Mouse (Mus musculus): ENCODE measurements around the gene Abcg8. TPM values are rescaled to one million over a fixed set of nuclear protein-coding genes. Genes with fewer than 3 reads are reported as not detected.
A peak's percentile ranks its signal among the peaks of the same experiment; 100 is the strongest.

Gene Abcg8
- polyA plus RNA-seq, 1 experiment from 2014 or later, result not detected

- H3K27ac ChIP-seq, result no peak overlapping the region
- H3K36me3 ChIP-seq, result peaks cover 4% of the 10 kb centered on the region; the same call in 1 of the 2 replicates
- ATAC-seq (ENCODE audit: low FRiP score, low read depth), result no peak
- H3K27me3 ChIP-seq, result no peaks in the 10 kb centered on the region
- H3K4me1 ChIP-seq, result peaks cover 19% of the 10 kb centered on the region
- H3K4me3 ChIP-seq, result no peak overlapping the region
- 22% methylated on average over 9 of the region's 9 CpGs for WGBS
- H3K9ac ChIP-seq, result peak overlapping the region; percentile 35; the same call in 1 of the 2 replicates
- H3K4me2 ChIP-seq (replicated peaks), result no peak overlapping the region
- H3K9me3 ChIP-seq, result no peaks in the 10 kb centered on the region
Measured at GRCm38 (mm10) chr17:84645119-84645518, 31.0 kb upstream of the Abcg8 start.

DNA sequence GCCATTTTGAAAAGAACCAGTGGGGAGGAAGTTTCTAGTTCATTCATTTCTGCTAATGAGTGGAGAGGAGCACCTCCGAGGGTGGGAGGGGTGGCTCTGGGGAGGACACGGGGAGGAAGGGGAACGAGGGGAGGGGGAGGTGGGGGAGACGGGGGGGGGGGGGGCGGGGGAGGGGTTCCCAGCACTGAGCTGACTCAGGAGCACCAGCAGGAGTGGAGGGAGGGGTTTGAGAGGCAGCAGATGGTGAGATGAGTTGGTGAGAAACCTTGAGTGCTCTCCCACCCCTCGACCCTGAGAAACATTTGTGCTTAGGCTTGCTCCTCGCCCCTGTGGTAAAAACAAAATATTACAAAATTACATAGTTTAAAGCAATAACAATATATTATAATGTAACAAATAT is 30.2 kb upstream of the Abcg8 start:
- Histone ChIP-seq H3K9ac (no peak overlapping the region), H3K4me1 (peaks cover 19% of the 10 kb centered on the region), H3K36me3 (peaks cover 4% of the 10 kb centered on the region; the same call in 1 of the 2 replicates), H3K9me3 (no peaks in the 10 kb centered on the region), H3K27ac (no peak overlapping the region), H3K4me3 (no peak overlapping the region), H3K4me2 (replicated peaks) (no peak overlapping the region), H3K27me3 (no peaks in the 10 kb centered on the region)
- no peak for ATAC-seq (ENCODE audit: low FRiP score, low read depth)
- 18% methylated on average over 3 of the region's 7 CpGs for WGBS

DNA sequence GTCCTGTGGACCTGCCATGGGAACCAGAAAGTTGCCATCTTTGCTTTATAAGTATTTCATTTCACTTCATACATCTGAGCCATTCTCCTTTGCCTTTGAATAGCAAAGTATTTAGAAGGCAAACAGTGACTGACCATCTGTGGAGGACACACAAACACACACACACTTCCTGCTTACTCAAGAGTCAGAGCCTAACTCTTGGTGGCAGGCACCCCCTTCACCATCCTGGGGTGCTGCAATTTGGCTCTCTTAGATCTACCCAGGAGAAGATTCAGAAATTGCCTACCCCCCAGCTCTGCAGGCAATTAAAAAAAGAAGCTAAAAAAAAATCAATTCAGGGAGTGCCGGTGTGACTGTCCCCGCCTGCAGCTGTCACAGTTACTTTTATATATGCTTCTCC is 29.6 kb upstream of the Abcg8 start:
- no peak overlapping the region for H3K9ac ChIP-seq
- no peaks in the 10 kb centered on the region for H3K27me3 ChIP-seq
- no peak overlapping the region for H3K27ac ChIP-seq
- WGBS, result 63% methylated on average over 2 of the region's 2 CpGs
- peaks cover 4% of the 10 kb centered on the region; the same call in 1 of the 2 replicates for H3K36me3 ChIP-seq
- no peak overlapping the region for H3K4me2 ChIP-seq (replicated peaks)
- H3K9me3 ChIP-seq, result no peaks in the 10 kb centered on the region
- H3K4me1 ChIP-seq, result peaks cover 19% of the 10 kb centered on the region
- H3K4me3 ChIP-seq, result no peak overlapping the region
- ATAC-seq (ENCODE audit: low FRiP score, low read depth), result no peak

GRCm38 (mm10) chr17:84647630-84648029 is 28.5 kb upstream of the Abcg8 start:
- 85% methylated on average over 4 of the region's 4 CpGs for WGBS
- H3K9me3 ChIP-seq, result no peaks in the 10 kb centered on the region
- H3K27me3 ChIP-seq, result no peaks in the 10 kb centered on the region
- no peak overlapping the region for H3K9ac ChIP-seq
- H3K36me3 ChIP-seq, result peaks cover 10% of the 10 kb centered on the region; the same call in 1 of the 2 replicates
- H3K4me2 ChIP-seq (replicated peaks), result no peak overlapping the region
- H3K4me1 ChIP-seq, result peaks cover 19% of the 10 kb centered on the region
- no peak for ATAC-seq (ENCODE audit: low FRiP score, low read depth)
- H3K4me3 ChIP-seq, result no peak overlapping the region
- no peak overlapping the region for H3K27ac ChIP-seq

DNA sequence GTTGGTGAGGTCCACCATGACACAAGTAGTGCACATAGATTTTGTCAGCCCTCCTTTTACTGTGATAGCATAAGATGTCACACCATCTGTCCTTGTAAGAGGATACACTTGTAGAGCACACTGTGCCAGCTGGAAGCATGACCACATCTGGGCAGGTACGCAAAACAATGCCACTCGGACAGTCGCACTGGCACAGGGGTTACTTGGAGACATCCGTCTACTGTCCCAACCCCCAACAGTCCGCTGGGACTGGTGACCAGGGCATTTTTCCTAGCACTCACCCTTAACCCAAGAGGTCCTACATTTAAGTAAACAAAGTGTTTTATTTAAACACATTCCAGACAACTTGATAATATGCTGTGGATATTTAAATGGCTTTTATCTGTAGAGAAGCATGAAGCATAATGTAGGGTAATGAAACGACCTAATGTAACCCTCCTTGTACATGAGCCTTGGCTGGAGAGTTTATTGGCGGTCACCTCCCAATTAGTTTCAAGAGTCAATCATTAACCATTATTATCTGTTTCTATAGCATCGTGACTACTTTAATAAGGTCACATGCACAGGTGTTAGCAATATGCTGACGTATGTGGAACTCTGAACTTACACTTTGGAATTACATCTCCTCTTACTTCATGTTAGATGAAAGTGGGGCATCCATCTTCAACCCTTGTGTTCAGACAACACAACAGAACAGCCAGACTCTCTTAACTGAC is 25.6 kb upstream of the Abcg8 start:
- Histone ChIP-seq H3K4me2 (replicated peaks) (no peak overlapping the region), H3K9me3 (no peaks in the 10 kb centered on the region), H3K4me3 (no peak overlapping the region), H3K27ac (no peak overlapping the region), H3K4me1 (0 out of 2 replicates have a peak, but pooled peaks cover 4% of the 10 kb centered on the region), H3K27me3 (no peaks in the 10 kb centered on the region), H3K9ac (no peak overlapping the region), H3K36me3 (peaks cover 28% of the 10 kb centered on the region)
- no peak for ATAC-seq (ENCODE audit: low FRiP score, low read depth)
- WGBS, result 86% methylated on average over 9 of the region's 9 CpGs

DNA sequence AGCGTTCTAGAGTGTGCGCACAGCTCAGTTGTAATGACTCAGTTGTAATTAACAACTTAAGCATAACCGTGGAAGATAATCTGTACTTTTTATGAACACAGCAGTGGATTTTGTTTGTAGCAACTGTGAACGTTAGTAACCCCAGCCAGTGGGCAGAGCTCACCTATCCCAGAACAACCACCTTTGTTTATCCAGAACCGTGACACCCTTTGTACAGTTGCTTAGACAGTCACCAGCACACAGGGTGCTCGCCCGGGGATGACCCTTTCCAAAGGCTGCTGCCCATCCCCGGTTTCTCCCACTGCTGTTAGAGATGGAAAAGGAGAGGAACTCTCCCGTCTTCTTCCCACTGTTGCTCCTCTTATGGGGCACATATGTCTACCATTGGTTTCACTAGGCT is 22.6 kb upstream of the Abcg8 start:
- Histone ChIP-seq H3K27ac (no peak overlapping the region), H3K4me1 (peaks cover 17% of the 10 kb centered on the region; the same call in 1 of the 2 replicates), H3K4me2 (replicated peaks) (no peak overlapping the region), H3K9me3 (no peaks in the 10 kb centered on the region), H3K4me3 (no peak overlapping the region), H3K9ac (no peak overlapping the region), H3K27me3 (no peaks in the 10 kb centered on the region), H3K36me3 (peaks cover 28% of the 10 kb centered on the region)
- 86% methylated on average over 9 of the region's 9 CpGs for WGBS
- no peak for ATAC-seq (ENCODE audit: low FRiP score, low read depth)

DNA sequence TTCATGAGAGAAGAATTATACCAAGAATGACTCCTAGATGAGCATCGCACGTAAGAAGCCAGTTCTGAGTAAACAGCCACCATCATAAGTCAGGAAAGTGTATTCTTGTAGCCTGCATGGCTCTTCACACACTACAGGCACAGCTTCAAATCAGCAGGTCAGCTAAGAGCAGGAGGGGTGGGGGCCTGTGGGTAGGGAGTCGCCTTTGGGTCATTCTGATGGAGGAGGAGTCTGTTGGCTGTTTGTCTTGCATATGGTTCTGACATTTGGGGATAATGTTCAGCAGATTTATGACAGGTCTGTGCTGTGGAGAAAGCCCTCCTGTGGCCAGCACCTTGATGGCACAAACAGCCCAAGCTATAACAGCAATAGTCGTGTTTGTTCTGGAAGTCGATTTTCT is 19.9 kb upstream of the Abcg8 start:
- Histone ChIP-seq H3K9me3 (no peaks in the 10 kb centered on the region), H3K4me1 (peaks cover 17% of the 10 kb centered on the region; the same call in 1 of the 2 replicates), H3K36me3 (peaks cover 23% of the 10 kb centered on the region), H3K27me3 (no peaks in the 10 kb centered on the region), H3K4me3 (no peak overlapping the region), H3K9ac (no peak overlapping the region), H3K27ac (no peak overlapping the region; the same call in 1 of the 2 replicates), H3K4me2 (replicated peaks) (no peak overlapping the region)
- no peak for ATAC-seq (ENCODE audit: low FRiP score, low read depth)
- 69% methylated on average over 5 of the region's 5 CpGs for WGBS

GRCm38 (mm10) chr17:84656653-84657421 is 19.3 kb upstream of the Abcg8 start:
- Histone ChIP-seq H3K4me3 (no peak overlapping the region), H3K4me2 (replicated peaks) (no peak overlapping the region), H3K9ac (no peak overlapping the region), H3K27me3 (no peaks in the 10 kb centered on the region), H3K9me3 (no peaks in the 10 kb centered on the region), H3K27ac (no peak overlapping the region), H3K4me1 (peaks cover 18% of the 10 kb centered on the region; the same call in 1 of the 2 replicates), H3K36me3 (peaks cover 23% of the 10 kb centered on the region)
- no peak for ATAC-seq (ENCODE audit: low FRiP score, low read depth)
- 74% methylated on average over 19 of the region's 19 CpGs for WGBS

DNA sequence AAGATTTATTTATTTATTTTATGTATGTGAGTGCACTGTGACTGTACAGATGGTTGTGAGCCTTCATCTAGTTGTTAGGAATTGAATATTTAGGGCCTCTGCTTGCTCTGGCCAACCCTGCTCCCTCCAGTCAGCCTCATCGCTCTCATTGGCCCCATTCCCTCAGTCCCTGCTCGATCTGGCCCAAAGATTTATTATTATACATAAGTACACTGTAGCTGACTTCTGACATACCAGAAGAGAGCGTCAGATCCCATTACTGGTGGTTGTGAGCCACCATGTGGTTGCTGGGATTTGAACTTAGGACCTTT is 18.7 kb upstream of the Abcg8 start:
- Histone ChIP-seq H3K4me1 (peaks cover 20% of the 10 kb centered on the region; the same call in 1 of the 2 replicates), H3K9me3 (no peaks in the 10 kb centered on the region), H3K36me3 (peaks cover 19% of the 10 kb centered on the region), H3K4me2 (replicated peaks) (no peak overlapping the region), H3K9ac (no peak overlapping the region), H3K4me3 (no peak overlapping the region), H3K27me3 (no peaks in the 10 kb centered on the region), H3K27ac (no peak overlapping the region)
- ATAC-seq (ENCODE audit: low FRiP score, low read depth), result no peak
- 68% methylated on average over 3 of the region's 3 CpGs for WGBS

DNA sequence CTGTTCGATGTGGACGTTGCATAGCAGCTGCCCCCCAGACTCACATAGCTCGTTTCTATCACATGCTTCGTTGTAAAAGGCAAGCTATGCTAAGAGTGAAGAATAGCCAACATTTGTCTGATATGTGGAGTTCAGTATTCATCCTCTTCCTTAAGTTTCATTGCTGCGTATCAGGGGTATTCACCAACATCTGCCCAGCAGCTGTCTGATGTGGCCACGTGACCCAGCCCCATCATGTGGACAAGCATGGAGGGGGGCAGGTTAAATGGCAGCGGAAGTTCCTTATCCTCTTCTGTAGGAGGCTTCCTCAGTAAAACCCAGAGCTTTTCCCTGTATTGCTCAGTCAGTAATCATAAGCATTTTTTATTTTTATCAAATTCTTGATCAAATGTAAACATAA is 18.3 kb upstream of the Abcg8 start:
- H3K9ac ChIP-seq, result no peak overlapping the region
- no peak overlapping the region for H3K4me3 ChIP-seq
- ATAC-seq (ENCODE audit: low FRiP score, low read depth), result 0 out of 2 replicates have a peak, but pooled peaks have one; percentile 15
- no peaks in the 10 kb centered on the region for H3K9me3 ChIP-seq
- H3K36me3 ChIP-seq, result peaks cover 18% of the 10 kb centered on the region; the same call in 1 of the 2 replicates
- H3K27ac ChIP-seq, result no peak overlapping the region
- H3K4me2 ChIP-seq (replicated peaks), result no peak overlapping the region
- peaks cover 20% of the 10 kb centered on the region; the same call in 1 of the 2 replicates for H3K4me1 ChIP-seq
- no peaks in the 10 kb centered on the region for H3K27me3 ChIP-seq
- WGBS, result 62% methylated on average over 7 of the region's 7 CpGs

DNA sequence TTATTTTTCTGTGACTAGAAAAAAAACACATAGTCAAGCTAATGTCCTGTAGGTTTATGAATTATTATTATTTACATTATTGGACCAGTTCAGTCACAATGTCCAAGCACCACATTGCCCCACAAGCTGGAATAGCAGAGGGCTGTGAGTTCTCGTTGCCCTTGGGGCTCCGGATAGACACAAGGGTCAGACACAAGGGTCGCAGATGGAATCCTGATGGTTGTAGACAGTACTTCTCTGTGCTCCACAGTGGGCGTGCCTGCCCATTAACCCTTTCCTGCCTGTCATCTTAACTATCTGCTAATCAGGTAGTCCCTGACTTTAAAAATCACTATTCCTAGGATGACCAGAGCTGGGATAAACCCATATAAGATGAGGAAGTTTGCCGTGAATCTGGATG is 17.9 kb upstream of the Abcg8 start:
- Histone ChIP-seq H3K9me3 (no peaks in the 10 kb centered on the region), H3K4me1 (peaks cover 20% of the 10 kb centered on the region; the same call in 1 of the 2 replicates), H3K4me2 (replicated peaks) (no peak overlapping the region), H3K9ac (no peak overlapping the region), H3K27me3 (no peaks in the 10 kb centered on the region), H3K4me3 (no peak overlapping the region), H3K36me3 (peaks cover 15% of the 10 kb centered on the region; the same call in 1 of the 2 replicates), H3K27ac (no peak overlapping the region)
- WGBS, result 38% methylated on average over 5 of the region's 5 CpGs
- ATAC-seq (ENCODE audit: low FRiP score, low read depth), result no peak

DNA sequence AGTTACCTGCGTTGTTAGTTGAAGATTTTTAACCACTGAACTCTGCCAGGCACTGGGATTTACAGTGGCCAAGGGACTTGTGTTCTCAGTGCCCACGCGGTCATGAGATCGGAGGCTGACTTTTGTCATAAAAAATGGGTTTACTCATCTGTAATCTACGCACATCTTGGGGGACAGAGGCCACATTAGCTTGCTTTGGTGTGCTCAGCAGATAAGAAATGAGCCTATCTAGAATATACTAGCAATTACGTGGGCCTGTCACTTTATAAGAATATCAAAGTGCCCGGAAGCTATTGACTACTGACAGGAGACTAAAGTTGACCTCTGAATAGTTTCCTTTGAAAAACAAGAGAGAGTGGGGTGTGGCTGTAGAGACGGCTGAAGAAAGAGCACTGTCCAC is 17.2 kb upstream of the Abcg8 start:
- Histone ChIP-seq H3K4me3 (no peak overlapping the region), H3K27me3 (no peaks in the 10 kb centered on the region), H3K4me2 (replicated peaks) (no peak overlapping the region), H3K9ac (no peak overlapping the region), H3K36me3 (peaks cover 7% of the 10 kb centered on the region; the same call in 1 of the 2 replicates), H3K9me3 (no peaks in the 10 kb centered on the region), H3K4me1 (peaks cover 20% of the 10 kb centered on the region; the same call in 1 of the 2 replicates), H3K27ac (no peak overlapping the region)
- ATAC-seq (ENCODE audit: low FRiP score, low read depth), result no peak
- WGBS, result 82% methylated on average over 8 of the region's 8 CpGs

Measured in limb, embryonic 13.5 days (tissue).